Mouse (Mus musculus) liver, adult (tissue): Measurements from ENCODE around the gene Cbr2.
"Not testable (repeated sequence)": the region's sequence is repeated elsewhere in the genome, so short reads cannot be mapped to it uniquely, and the experiment has no call there.

Experiments used
- GATA4 ChIP-seq: IDR thresholded peaks from 2 replicates; pipeline ENCODE4 v1.6.1; 2014; ENCODE audit warnings: mild to moderate bottlenecking, low read length; ENCODE audit not compliant: insufficient replicate concordance

Gene Cbr2

GRCm38 (mm10) chr11:120731858-120732680, at the start of gene Cbr2:
Gene Cbr2, minus strand, starts transcription at chr11:120732114.
- TF ChIP-seq GATA4 = no peak

GRCm38 (mm10) chr11:120779876-120780275, 48.0 kb upstream of the Cbr2 start:
- TF ChIP-seq GATA4 = no peak

GRCm38 (mm10) chr11:120777123-120777522, 45.2 kb upstream of the Cbr2 start:
- TF ChIP-seq GATA4 = no peak

GRCm38 (mm10) chr11:120775774-120776469, 44.0 kb upstream of the Cbr2 start:
- TF ChIP-seq GATA4 = no peak

- TF ChIP-seq GATA4 = no peak
Measured at GRCm38 (mm10) chr11:120773463-120774190, 41.7 kb upstream of the Cbr2 start.

- no peak for TF ChIP-seq GATA4
Measured at GRCm38 (mm10) chr11:120772749-120773148, 40.8 kb upstream of the Cbr2 start.

- TF ChIP-seq GATA4 = no peak
Measured at GRCm38 (mm10) chr11:120768206-120768605, 36.3 kb upstream of the Cbr2 start.

- TF ChIP-seq GATA4 = not testable (repeated sequence)
Measured at GRCm38 (mm10) chr11:120762672-120763041, 30.7 kb upstream of the Cbr2 start, which contains the start of gene Hmga1b. Gene Hmga1b, plus strand, starts transcription at chr11:120762794.

- no peak for TF ChIP-seq GATA4
Measured at GRCm38 (mm10) chr11:120761811-120762671, 30.1 kb upstream of the Cbr2 start.

- TF ChIP-seq GATA4 = no peak
Measured at GRCm38 (mm10) chr11:120760236-120760635, 28.3 kb upstream of the Cbr2 start.

- no peak for TF ChIP-seq GATA4
Measured at GRCm38 (mm10) chr11:120751606-120752005, 19.7 kb upstream of the Cbr2 start.

GRCm38 (mm10) chr11:120749430-120749829, 17.5 kb upstream of the Cbr2 start:
- TF ChIP-seq GATA4 = no peak

GRCm38 (mm10) chr11:120747974-120748373, 16.1 kb upstream of the Cbr2 start:
- no peak for TF ChIP-seq GATA4

GRCm38 (mm10) chr11:120744121-120744701, 12.3 kb upstream of the Cbr2 start:
- no peak for TF ChIP-seq GATA4

GRCm38 (mm10) chr11:120740981-120741380, 9.1 kb upstream of the Cbr2 start:
- no peak for TF ChIP-seq GATA4

- TF ChIP-seq GATA4 = no peak
Measured at GRCm38 (mm10) chr11:120736424-120736823, 4.5 kb upstream of the Cbr2 start.
